Mouse (Mus musculus) MEL (cell line): ENCODE measurements around the gene Cdkn2a. TPM values are rescaled to one million over a fixed set of nuclear protein-coding genes. Genes with fewer than 3 reads are reported as not detected.

Source experiments
- DNase-seq: peaks from one replicate; pipeline ENCODE4 v3.0.0; 2011; ENCODE audit warnings: low read depth, low spot score
- H3K27ac ChIP-seq: 2 replicates; pipeline ENCODE4 v1.5.1; 2012; ENCODE audit warnings: low read depth, mild to moderate bottlenecking, control low read depth, low read length, moderate library complexity; ENCODE audit not compliant: control insufficient read depth
- H3K27me3 ChIP-seq, 2 experiments: fragments of 150-350 bp in 1 of 2; sonication (generic) in 1 of 2; 2 replicates each; pipeline ENCODE4 v1.6.1; 2012; ENCODE audit warnings: low read length in 2 of 2, mild to moderate bottlenecking in 2 of 2, improper control_type of control experiment in 1 of 2, moderate library complexity in 1 of 2; ENCODE audit not compliant: insufficient read depth in 2 of 2, control insufficient read depth in 1 of 2
- H3K36me3 ChIP-seq, 2 experiments: 2 replicates each; pipeline ENCODE4 v1.6.1; 2012 to 2014; ENCODE audit warnings: low read length in 2 of 2, improper control_type of control experiment in 1 of 2, inconsistent platforms in 1 of 2, mild to moderate bottlenecking in 1 of 2; ENCODE audit not compliant: insufficient read depth in 2 of 2, control insufficient read depth in 1 of 2
- H3K4me1 ChIP-seq, 2 experiments: fragments of 150-350 bp in 1 of 2; sonication (generic) in 1 of 2; 2 replicates each; pipeline ENCODE4 v1.6.1; 2012; ENCODE audit warnings: low read length in 2 of 2, improper control_type of control experiment in 1 of 2, mild to moderate bottlenecking in 1 of 2; ENCODE audit not compliant: insufficient read depth in 2 of 2, control insufficient read depth in 1 of 2
- H3K4me3 ChIP-seq, 2 experiments: fragments of 150-350 bp in 1 of 2; sonication (generic) in 1 of 2; 2 replicates each; pipeline ENCODE4 v1.5.1; 2012; ENCODE audit warnings: low read depth in 2 of 2, low read length in 2 of 2, mild to moderate bottlenecking in 2 of 2, moderate library complexity in 2 of 2, control low read depth in 1 of 2, improper control_type of control experiment in 1 of 2; ENCODE audit not compliant: control insufficient read depth in 1 of 2, insufficient read depth in 1 of 2
- H3K79me2 ChIP-seq: 2 replicates; pipeline ENCODE4 v1.6.1; 2012; ENCODE audit warnings: mild to moderate bottlenecking, low read length, moderate library complexity; ENCODE audit not compliant: control insufficient read depth, poor library complexity, insufficient read depth
- H3K9ac ChIP-seq: 2 replicates; pipeline ENCODE4 v1.6.1; 2012; ENCODE audit warnings: low read depth, mild to moderate bottlenecking, control low read depth, low read length, moderate library complexity; ENCODE audit not compliant: control insufficient read depth, poor library complexity, severe bottlenecking
- H3K9me3 ChIP-seq: fragments of 150-350 bp; sonication (generic); replicated peaks from 2 replicates; pipeline ENCODE4 v1.6.1; 2012; ENCODE audit warnings: mild to moderate bottlenecking, low read length, improper control_type of control experiment, moderate library complexity; ENCODE audit not compliant: insufficient read depth
- BHLHE40 ChIP-seq: IDR thresholded peaks from 2 replicates; pipeline ENCODE4 v1.6.1; 2012; ENCODE audit warnings: low read depth, mild to moderate bottlenecking, inconsistent platforms, low read length, improper control_type of control experiment, borderline replicate concordance
- CHD1 ChIP-seq: IDR thresholded peaks from 2 replicates; pipeline ENCODE4 v1.6.1; 2012; ENCODE audit warnings: low read depth, mild to moderate bottlenecking, inconsistent platforms, low read length, improper control_type of control experiment
- CHD2 ChIP-seq: IDR thresholded peaks from 2 replicates; pipeline ENCODE4 v1.6.1; 2011; ENCODE audit warnings: low read length, improper control_type of control experiment
- CTCF ChIP-seq, 3 experiments: IDR thresholded peaks in 2 of 3; conservative IDR thresholded peaks in 1 of 3; 2 replicates each; pipeline ENCODE4 v1.5.1; 2011 to 2012; ENCODE audit warnings: low read length in 3 of 3, low read depth in 2 of 3, mild to moderate bottlenecking in 2 of 3, improper control_type of control experiment in 1 of 3, inconsistent platforms in 1 of 3, mixed read lengths in 1 of 3, moderate library complexity in 1 of 3; ENCODE audit not compliant: control insufficient read depth in 1 of 3, insufficient read depth in 1 of 3, poor library complexity in 1 of 3, severe bottlenecking in 1 of 3
- E2F4 ChIP-seq: IDR thresholded peaks from 2 replicates; pipeline ENCODE4 v1.6.1; 2011; ENCODE audit warnings: low read depth, low read length, improper control_type of control experiment, borderline replicate concordance
- ELF1 ChIP-seq: IDR thresholded peaks from 2 replicates; pipeline ENCODE4 v1.6.1; 2014; ENCODE audit warnings: low read depth, mild to moderate bottlenecking, inconsistent platforms, low read length, improper control_type of control experiment, moderate library complexity
- EP300 ChIP-seq, 2 experiments: IDR thresholded peaks; 2 replicates each; pipeline ENCODE4 v1.6.1; 2011; ENCODE audit warnings: improper control_type of control experiment in 2 of 2, low read length in 2 of 2, low read depth in 1 of 2, mild to moderate bottlenecking in 1 of 2
- ETS1 ChIP-seq: IDR thresholded peaks from 2 replicates; pipeline ENCODE4 v1.6.1; 2012; ENCODE audit warnings: low read depth, mild to moderate bottlenecking, inconsistent platforms, low read length, improper control_type of control experiment, moderate library complexity
- GABPA ChIP-seq: IDR thresholded peaks from 2 replicates; pipeline ENCODE4 v1.6.1; 2012; ENCODE audit warnings: low read depth, mild to moderate bottlenecking, inconsistent platforms, low read length, improper control_type of control experiment, moderate library complexity
- GATA1 ChIP-seq: IDR thresholded peaks from 2 replicates; pipeline ENCODE4 v1.6.1; 2011; ENCODE audit warnings: low read depth, low read length, improper control_type of control experiment
- HCFC1 ChIP-seq: IDR thresholded peaks from 2 replicates; pipeline ENCODE4 v1.6.1; 2012; ENCODE audit warnings: low read depth, mild to moderate bottlenecking, inconsistent platforms, low read length, improper control_type of control experiment, moderate library complexity
- JUND ChIP-seq: IDR thresholded peaks from 2 replicates; pipeline ENCODE4 v1.6.1; 2011; ENCODE audit warnings: low read depth, mild to moderate bottlenecking, improper control_type of control experiment, low read length
- MAFK ChIP-seq: IDR thresholded peaks from 2 replicates; pipeline ENCODE4 v1.6.1; 2011; ENCODE audit warnings: low read depth, mild to moderate bottlenecking, low read length, improper control_type of control experiment, borderline replicate concordance
- MAX ChIP-seq: IDR thresholded peaks from 2 replicates; pipeline ENCODE4 v1.6.1; 2011; ENCODE audit warnings: low read length, improper control_type of control experiment
- MAZ ChIP-seq: IDR thresholded peaks from 2 replicates; pipeline ENCODE4 v1.6.1; 2012; ENCODE audit warnings: low read depth, mild to moderate bottlenecking, inconsistent platforms, low read length, improper control_type of control experiment
- MEF2A ChIP-seq: IDR thresholded peaks from 2 replicates; pipeline ENCODE4 v1.6.1; 2014; ENCODE audit warnings: low read depth, mild to moderate bottlenecking, inconsistent platforms, low read length, improper control_type of control experiment; ENCODE audit not compliant: poor library complexity, insufficient replicate concordance, severe bottlenecking; ENCODE audit errors: extremely low read depth
- MXI1 ChIP-seq: IDR thresholded peaks from 2 replicates; pipeline ENCODE4 v1.6.1; 2011; ENCODE audit warnings: mild to moderate bottlenecking, low read depth, low read length, improper control_type of control experiment
- MYB ChIP-seq: IDR thresholded peaks from 2 replicates; pipeline ENCODE4 v1.6.1; 2011; ENCODE audit warnings: mild to moderate bottlenecking, low read depth, low read length, improper control_type of control experiment
- MYC ChIP-seq: IDR thresholded peaks from 2 replicates; pipeline ENCODE4 v1.6.1; 2011; ENCODE audit warnings: low read depth, mild to moderate bottlenecking, low read length, improper control_type of control experiment, moderate library complexity
- NELFE ChIP-seq: IDR thresholded peaks from 2 replicates; pipeline ENCODE4 v1.6.1; 2011; ENCODE audit warnings: low read depth, low read length, improper control_type of control experiment
- NRF1 ChIP-seq: IDR thresholded peaks from 2 replicates; pipeline ENCODE4 v1.6.1; 2014; ENCODE audit warnings: low read depth, mild to moderate bottlenecking, inconsistent platforms, low read length, improper control_type of control experiment, moderate library complexity; ENCODE audit not compliant: poor library complexity, insufficient read depth, severe bottlenecking
- POLR2AphosphoS2 ChIP-seq: IDR thresholded peaks from 2 replicates; pipeline ENCODE4 v1.6.1; 2011; ENCODE audit warnings: low read length, improper control_type of control experiment
- POLR2AphosphoS5 ChIP-seq: IDR thresholded peaks from 2 replicates; pipeline ENCODE4 v1.6.1; 2012; ENCODE audit warnings: low read depth, borderline replicate concordance, mild to moderate bottlenecking, inconsistent platforms, low read length, moderate library complexity, mixed read lengths
- RAD21 ChIP-seq: IDR thresholded peaks from 2 replicates; pipeline ENCODE4 v1.6.1; 2011; ENCODE audit warnings: mild to moderate bottlenecking, low read depth, low read length, improper control_type of control experiment
- RCOR1 ChIP-seq: IDR thresholded peaks from 2 replicates; pipeline ENCODE4 v1.6.1; 2012; ENCODE audit warnings: low read depth, mild to moderate bottlenecking, inconsistent platforms, low read length, improper control_type of control experiment
- SIN3A ChIP-seq: IDR thresholded peaks from 2 replicates; pipeline ENCODE4 v1.6.1; 2012; ENCODE audit warnings: low read length, improper control_type of control experiment, inconsistent platforms
- SMC3 ChIP-seq: IDR thresholded peaks from 2 replicates; pipeline ENCODE4 v1.6.1; 2011; ENCODE audit warnings: low read depth, low read length, improper control_type of control experiment
- TAL1 ChIP-seq: IDR thresholded peaks from 2 replicates; pipeline ENCODE4 v1.6.1; 2012; ENCODE audit warnings: mild to moderate bottlenecking, inconsistent platforms, low read length, moderate library complexity, mixed read lengths
- TBP ChIP-seq: IDR thresholded peaks from 2 replicates; pipeline ENCODE4 v1.8.0; 2011; ENCODE audit warnings: low read depth, low read length, improper control_type of control experiment
- TCF12 ChIP-seq: IDR thresholded peaks from 2 replicates; pipeline ENCODE4 v1.6.1; 2014; ENCODE audit warnings: low read depth, mild to moderate bottlenecking, inconsistent platforms, low read length, improper control_type of control experiment, moderate library complexity
- UBTF ChIP-seq: IDR thresholded peaks from 2 replicates; pipeline ENCODE4 v1.6.1; 2012; ENCODE audit warnings: low read depth, mild to moderate bottlenecking, inconsistent platforms, low read length, improper control_type of control experiment, moderate library complexity, borderline replicate concordance; ENCODE audit not compliant: insufficient read depth
- USF1 ChIP-seq: IDR thresholded peaks from 2 replicates; pipeline ENCODE4 v1.6.1; 2014; ENCODE audit warnings: low read depth, mild to moderate bottlenecking, inconsistent platforms, low read length, improper control_type of control experiment, moderate library complexity
- USF2 ChIP-seq, 2 experiments: IDR thresholded peaks; 2 replicates each; pipeline ENCODE4 v1.6.1; 2011 to 2012; ENCODE audit warnings: improper control_type of control experiment in 2 of 2, low read length in 2 of 2, borderline replicate concordance in 1 of 2, inconsistent platforms in 1 of 2, low read depth in 1 of 2, mild to moderate bottlenecking in 1 of 2; ENCODE audit not compliant: insufficient read depth in 1 of 2
- ZC3H11A ChIP-seq: IDR thresholded peaks from 2 replicates; pipeline ENCODE4 v1.6.1; 2012; ENCODE audit warnings: low read depth, mild to moderate bottlenecking, inconsistent platforms, low read length, improper control_type of control experiment
- ZMIZ1 ChIP-seq: IDR thresholded peaks from 2 replicates; pipeline ENCODE4 v1.6.1; 2012; ENCODE audit warnings: low read depth, mild to moderate bottlenecking, inconsistent platforms, low read length, improper control_type of control experiment, moderate library complexity
- ZNF384 ChIP-seq: IDR thresholded peaks from 2 replicates; pipeline ENCODE4 v1.6.1; 2012; ENCODE audit warnings: low read depth, mild to moderate bottlenecking, inconsistent platforms, low read length, improper control_type of control experiment
- polyA plus RNA-seq, 2 experiments: library from polyadenylated mRNA; stranded (reverse) in 1 of 2; unstranded in 1 of 2; fragments of >175 nt in 1 of 2; fragments of >200 nt in 1 of 2; gene quantifications; 2 replicates each; pipeline versions ENCODE4 v1.2.1 to v1.2.4; 2012; ENCODE audit warnings: low replicate concordance in 2 of 2, low read depth in 1 of 2; ENCODE audit not compliant: insufficient read length in 2 of 2, insufficient read depth in 1 of 2, missing spikeins in 1 of 2
- total RNA-seq: library from RNA; depleted of rRNA; stranded (reverse); fragments of 300-350 nt; gene quantifications from 2 replicates; pipeline ENCODE4 v1.2.3, GENCODE M21; 2012

Gene Cdkn2a
- total and polyA plus RNA-seq, 3 experiments, result 163 to 355 TPM; not detected in 1

DNA sequence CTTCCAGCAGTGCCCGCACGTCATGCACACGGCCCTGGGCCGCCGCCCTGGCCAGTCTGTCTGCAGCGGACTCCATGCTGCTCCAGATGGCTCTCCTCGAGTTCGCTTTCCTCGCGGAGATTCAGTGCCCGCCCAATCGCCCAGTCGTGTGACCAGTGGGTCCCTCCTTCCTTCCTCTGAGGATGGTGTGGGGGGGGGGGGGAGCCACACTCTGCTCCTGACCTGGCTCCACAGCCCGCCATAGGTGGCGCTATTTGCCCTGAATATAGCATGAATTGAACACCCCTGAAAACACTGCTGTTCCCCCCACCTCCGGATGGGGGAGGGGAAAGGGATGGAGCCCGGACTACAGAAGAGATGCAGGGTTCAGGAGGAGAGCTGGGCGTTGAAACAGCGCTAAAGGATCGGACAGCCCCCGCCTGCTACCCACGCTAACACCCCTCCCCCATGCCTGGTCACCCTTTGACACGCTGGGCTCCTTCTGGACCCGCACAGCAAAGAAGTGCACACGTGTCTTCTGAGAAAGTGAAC is 12.4 kb downstream of the Cdkn2a start:
- H3K27me3 ChIP-seq, result no peaks in the 10 kb centered on the region
- no peak for TF ChIP-seq ZMIZ1
- TF ChIP-seq MAFK, result 0 out of 2 replicates have a peak, but pooled peaks have one; percentile 32
- no peak for TF ChIP-seq GABPA
- TF ChIP-seq JUND, result no peak
- peak; percentile 51 for TF ChIP-seq MAX
- TF ChIP-seq MXI1, result peak; percentile 84
- no peak for TF ChIP-seq CHD1
- peak; percentile 46; the same call in 1 of the 2 replicates for TF ChIP-seq TCF12
- TF ChIP-seq EP300 (IDR thresholded peaks at IDR 0.05; ENCODE audit: low read depth in 1 of 2, low read length in 2 of 2), result no peak
- TF ChIP-seq CHD2, result peak; percentile 78
- TF ChIP-seq SIN3A, result peak; percentile 79
- 0 out of 2 replicates have a peak, but pooled peaks have one; percentile 58 for TF ChIP-seq MYC
- peak; percentile 67 for TF ChIP-seq HCFC1
- TF ChIP-seq USF2 (IDR thresholded peaks at IDR 0.05; ENCODE audit: borderline replicate concordance in 1 of 2, insufficient read depth in 1 of 2, low read depth in 1 of 2, low read length in 2 of 2), result 0 out of 4 replicates have a peak, but pooled peaks of 1 of the 2 experiments have one; percentile 11
- TF ChIP-seq TAL1, result no peak
- TF ChIP-seq TBP, result no peak; the same call in 1 of the 2 replicates
- TF ChIP-seq POLR2AphosphoS2, result no peak
- TF ChIP-seq NRF1, result no peak
- no peak for TF ChIP-seq GATA1
- TF ChIP-seq ZC3H11A, result peak; percentile 54
- peak; percentile 58; the same call in 1 of the 2 replicates for TF ChIP-seq ETS1
- TF ChIP-seq ZNF384, result no peak
- peak; percentile 52 for TF ChIP-seq SMC3
- TF ChIP-seq BHLHE40, result peak; percentile 74
- peak; percentile 50; the same call in 1 of the 2 replicates for TF ChIP-seq ELF1
- TF ChIP-seq RAD21, result peak; percentile 54
- TF ChIP-seq MYB, result no peak
- peak; percentile 60; the same call in 1 of the 2 replicates for TF ChIP-seq USF1
- no peak for TF ChIP-seq E2F4
- 0 out of 2 replicates have a peak, but pooled peaks have one; percentile 22 for TF ChIP-seq NELFE
- TF ChIP-seq RCOR1, result peak; percentile 35
- TF ChIP-seq MAZ, result peak; percentile 99
- no peak for TF ChIP-seq MEF2A
- TF ChIP-seq POLR2AphosphoS5, result no peak
- TF ChIP-seq UBTF, result 0 out of 2 replicates have a peak, but pooled peaks have one; percentile 39
- peak; percentile 38 to 84 (median 82); a peak in 5 of 6 replicates for TF ChIP-seq CTCF (IDR thresholded peaks at IDR 0.05 in 2 of 3, conservative IDR thresholded peaks at IDR 0.05 in 1 of 3; ENCODE audit: control insufficient read depth in 1 of 3, insufficient read depth in 1 of 3, low read depth in 2 of 3, low read length in 3 of 3, poor library complexity in 1 of 3, severe bottlenecking in 1 of 3)

More for the DNA sequence above, 12.4 kb downstream of the Cdkn2a start:
- H3K4me3 ChIP-seq, result peak overlapping the region; percentile 66 to 75
- peaks cover 9% of the 10 kb centered on the region for H3K79me2 ChIP-seq
- peaks cover 17 to 20% of the 10 kb centered on the region in 2 experiments for H3K4me1 ChIP-seq
- H3K9me3 ChIP-seq, result no peaks in the 10 kb centered on the region
- peak; percentile 91 for DNase-seq
- H3K9ac ChIP-seq, result peak overlapping the region; percentile 68
- peaks cover 0 to 27% of the 10 kb centered on the region in 2 experiments; a peak in 3 of 4 replicates for H3K36me3 ChIP-seq
- peak overlapping the region; percentile 71 for H3K27ac ChIP-seq
